Mouse (Mus musculus): ENCODE measurements around the gene Adam1a. TPM values are rescaled to one million over a fixed set of nuclear protein-coding genes. Genes with fewer than 3 reads are reported as not detected.

The Adam1a gene
- polyA plus RNA-seq, 1 experiment from 2014 or later, result 4.9 TPM

- no peaks in the 10 kb centered on the region for H3K9me3 ChIP-seq (replicated peaks; ENCODE audit: control insufficient read depth, low read length, poor library complexity, severe bottlenecking)
- WGBS, result 82% methylated on average over 7 of the region's 7 CpGs
- ATAC-seq, result no peak
Observed at GRCm38 (mm10) chr5:121541235-121541634, 4.0 kb downstream of the Adam1a start.

GRCm38 (mm10) chr5:121540066-121540465, 5.2 kb downstream of the Adam1a start:
- peaks cover 26% of the 10 kb centered on the region for H3K4me1 ChIP-seq (ENCODE audit: control insufficient read depth, insufficient read depth, low read length)
- ATAC-seq, result no peak

More at GRCm38 (mm10) chr5:121541235-121541634, 4.0 kb downstream of the Adam1a start:
- no peak overlapping the region for H3K27ac ChIP-seq (ENCODE audit: low read length)
- H3K27me3 ChIP-seq (ENCODE audit: control insufficient read depth, insufficient read depth, low read depth, low read length), result no peaks in the 10 kb centered on the region
- H3K36me3 ChIP-seq (ENCODE audit: control insufficient read depth, insufficient read depth, low read length), result peaks cover 4% of the 10 kb centered on the region
- H3K9ac ChIP-seq (ENCODE audit: low read depth, low read length), result no peak overlapping the region
- H3K4me3 ChIP-seq (ENCODE audit: low read depth, low read length), result no peak overlapping the region
- H3K4me2 ChIP-seq (ENCODE audit: low read length), result no peak overlapping the region
- peaks cover 27% of the 10 kb centered on the region for H3K4me1 ChIP-seq (ENCODE audit: control insufficient read depth, insufficient read depth, low read length)

GRCm38 (mm10) chr5:121537588-121537987, 7.7 kb downstream of the Adam1a start:
- Histone ChIP-seq H3K4me1 (ENCODE audit: control insufficient read depth, insufficient read depth, low read length) (peaks cover 5% of the 10 kb centered on the region), H3K9me3 (replicated peaks; ENCODE audit: control insufficient read depth, low read length, poor library complexity, severe bottlenecking) (no peaks in the 10 kb centered on the region), H3K4me3 (ENCODE audit: low read depth, low read length) (no peak overlapping the region), H3K4me2 (ENCODE audit: low read length) (no peak overlapping the region), H3K9ac (ENCODE audit: low read depth, low read length) (no peak overlapping the region), H3K27ac (ENCODE audit: low read length) (no peak overlapping the region), H3K27me3 (ENCODE audit: control insufficient read depth, insufficient read depth, low read depth, low read length) (no peaks in the 10 kb centered on the region), H3K36me3 (ENCODE audit: control insufficient read depth, insufficient read depth, low read length) (peaks cover 18% of the 10 kb centered on the region)
- WGBS, result 83% methylated on average over 2 of the region's 2 CpGs
- no peak for ATAC-seq

More at GRCm38 (mm10) chr5:121540066-121540465, 5.2 kb downstream of the Adam1a start:
- H3K9me3 ChIP-seq (replicated peaks; ENCODE audit: control insufficient read depth, low read length, poor library complexity, severe bottlenecking), result no peaks in the 10 kb centered on the region
- no peak overlapping the region for H3K4me2 ChIP-seq (ENCODE audit: low read length)
- no peak overlapping the region for H3K9ac ChIP-seq (ENCODE audit: low read depth, low read length)
- H3K27me3 ChIP-seq (ENCODE audit: control insufficient read depth, insufficient read depth, low read depth, low read length), result no peaks in the 10 kb centered on the region
- WGBS, result 96% methylated on average over 5 of the region's 5 CpGs
- peaks cover 9% of the 10 kb centered on the region for H3K36me3 ChIP-seq (ENCODE audit: control insufficient read depth, insufficient read depth, low read length)
- no peak overlapping the region for H3K27ac ChIP-seq (ENCODE audit: low read length)
- H3K4me3 ChIP-seq (ENCODE audit: low read depth, low read length), result no peak overlapping the region

GRCm38 (mm10) chr5:121536921-121537555, 8.2 kb downstream of the Adam1a start:
- no peaks in the 10 kb centered on the region for H3K27me3 ChIP-seq (ENCODE audit: control insufficient read depth, insufficient read depth, low read depth, low read length)
- H3K4me2 ChIP-seq (ENCODE audit: low read length), result no peak overlapping the region
- no peak for ATAC-seq
- H3K4me3 ChIP-seq (ENCODE audit: low read depth, low read length), result no peak overlapping the region
- H3K9ac ChIP-seq (ENCODE audit: low read depth, low read length), result no peak overlapping the region
- H3K9me3 ChIP-seq (replicated peaks; ENCODE audit: control insufficient read depth, low read length, poor library complexity, severe bottlenecking), result no peaks in the 10 kb centered on the region
- 0 out of 2 replicates have a peak, but pooled peaks cover 2% of the 10 kb centered on the region for H3K4me1 ChIP-seq (ENCODE audit: control insufficient read depth, insufficient read depth, low read length)
- H3K27ac ChIP-seq (ENCODE audit: low read length), result no peak overlapping the region
- peaks cover 22% of the 10 kb centered on the region for H3K36me3 ChIP-seq (ENCODE audit: control insufficient read depth, insufficient read depth, low read length)
- 58% methylated on average over 7 of the region's 7 CpGs for WGBS

- WGBS, result 94% methylated on average over 3 of the region's 3 CpGs
- H3K4me3 ChIP-seq (ENCODE audit: low read depth, low read length), result no peak overlapping the region
- H3K9ac ChIP-seq (ENCODE audit: low read depth, low read length), result no peak overlapping the region
- H3K36me3 ChIP-seq (ENCODE audit: control insufficient read depth, insufficient read depth, low read length), result peaks cover 33% of the 10 kb centered on the region
- no peak overlapping the region for H3K4me2 ChIP-seq (ENCODE audit: low read length)
- no peaks in the 10 kb centered on the region for H3K9me3 ChIP-seq (replicated peaks; ENCODE audit: control insufficient read depth, low read length, poor library complexity, severe bottlenecking)
- ATAC-seq, result no peak
- H3K4me1 ChIP-seq (ENCODE audit: control insufficient read depth, insufficient read depth, low read length), result no peaks in the 10 kb centered on the region
- no peaks in the 10 kb centered on the region for H3K27me3 ChIP-seq (ENCODE audit: control insufficient read depth, insufficient read depth, low read depth, low read length)
- H3K27ac ChIP-seq (ENCODE audit: low read length), result no peak overlapping the region
Observed at GRCm38 (mm10) chr5:121535116-121535515, 10.2 kb downstream of the Adam1a start.

- Histone ChIP-seq H3K27me3 (ENCODE audit: control insufficient read depth, insufficient read depth, low read depth, low read length) (no peaks in the 10 kb centered on the region), H3K27ac (ENCODE audit: low read length) (no peak overlapping the region), H3K4me3 (ENCODE audit: low read depth, low read length) (no peak overlapping the region), H3K9ac (ENCODE audit: low read depth, low read length) (no peak overlapping the region), H3K4me1 (ENCODE audit: control insufficient read depth, insufficient read depth, low read length) (no peaks in the 10 kb centered on the region), H3K36me3 (ENCODE audit: control insufficient read depth, insufficient read depth, low read length) (peaks cover 37% of the 10 kb centered on the region), H3K9me3 (replicated peaks; ENCODE audit: control insufficient read depth, low read length, poor library complexity, severe bottlenecking) (no peaks in the 10 kb centered on the region), H3K4me2 (ENCODE audit: low read length) (no peak overlapping the region)
- no peak for ATAC-seq
- WGBS, result 92% methylated on average over 5 of the region's 5 CpGs
Observed at GRCm38 (mm10) chr5:121534521-121534920, 10.8 kb downstream of the Adam1a start.

- no peaks in the 10 kb centered on the region for H3K4me1 ChIP-seq (ENCODE audit: control insufficient read depth, insufficient read depth, low read length)
- peaks cover 56% of the 10 kb centered on the region for H3K36me3 ChIP-seq (ENCODE audit: control insufficient read depth, insufficient read depth, low read length)
- H3K9me3 ChIP-seq (replicated peaks; ENCODE audit: control insufficient read depth, low read length, poor library complexity, severe bottlenecking), result no peaks in the 10 kb centered on the region
- no peak overlapping the region for H3K27ac ChIP-seq (ENCODE audit: low read length)
- no peak overlapping the region for H3K9ac ChIP-seq (ENCODE audit: low read depth, low read length)
- 80% methylated on average over 8 of the region's 8 CpGs for WGBS
- no peak overlapping the region for H3K4me3 ChIP-seq (ENCODE audit: low read depth, low read length)
- no peaks in the 10 kb centered on the region for H3K27me3 ChIP-seq (ENCODE audit: control insufficient read depth, insufficient read depth, low read depth, low read length)
- no peak for ATAC-seq
- H3K4me2 ChIP-seq (ENCODE audit: low read length), result no peak overlapping the region
Observed at GRCm38 (mm10) chr5:121526961-121527360, 18.3 kb downstream of the Adam1a start.

GRCm38 (mm10) chr5:121526526-121526925, 18.8 kb downstream of the Adam1a start:
- Histone ChIP-seq H3K4me3 (ENCODE audit: low read depth, low read length) (no peak overlapping the region), H3K4me1 (ENCODE audit: control insufficient read depth, insufficient read depth, low read length) (no peaks in the 10 kb centered on the region), H3K36me3 (ENCODE audit: control insufficient read depth, insufficient read depth, low read length) (peaks cover 56% of the 10 kb centered on the region), H3K27ac (ENCODE audit: low read length) (no peak overlapping the region), H3K4me2 (ENCODE audit: low read length) (no peak overlapping the region), H3K9ac (ENCODE audit: low read depth, low read length) (no peak overlapping the region), H3K9me3 (replicated peaks; ENCODE audit: control insufficient read depth, low read length, poor library complexity, severe bottlenecking) (no peaks in the 10 kb centered on the region), H3K27me3 (ENCODE audit: control insufficient read depth, insufficient read depth, low read depth, low read length) (no peaks in the 10 kb centered on the region)
- no peak for ATAC-seq
- WGBS, result 83% methylated on average over 7 of the region's 7 CpGs

- no peaks in the 10 kb centered on the region for H3K27me3 ChIP-seq (ENCODE audit: control insufficient read depth, insufficient read depth, low read depth, low read length)
- no peak overlapping the region for H3K4me3 ChIP-seq (ENCODE audit: low read depth, low read length)
- 84% methylated on average over 14 of the region's 14 CpGs for WGBS
- no peak overlapping the region for H3K4me2 ChIP-seq (ENCODE audit: low read length)
- no peak overlapping the region for H3K9ac ChIP-seq (ENCODE audit: low read depth, low read length)
- H3K36me3 ChIP-seq (ENCODE audit: control insufficient read depth, insufficient read depth, low read length), result peaks cover 50% of the 10 kb centered on the region
- ATAC-seq, result no peak
- H3K4me1 ChIP-seq (ENCODE audit: control insufficient read depth, insufficient read depth, low read length), result no peaks in the 10 kb centered on the region
- no peak overlapping the region for H3K27ac ChIP-seq (ENCODE audit: low read length)
- H3K9me3 ChIP-seq (replicated peaks; ENCODE audit: control insufficient read depth, low read length, poor library complexity, severe bottlenecking), result no peaks in the 10 kb centered on the region
Observed at GRCm38 (mm10) chr5:121525774-121526450, 19.4 kb downstream of the Adam1a start.
